ENCODE assay signal across 7 mouse cellular contexts in genomic region chr1:133225963-133226660, GRCm38 (mm10).
DNase-seq lines count a peak whose midpoint lies in the region; ATAC-seq and TF ChIP-seq lines count a peak whose summit lies in the region.

No protein-coding gene starts in this region.

- H3K4me1 ChIP-seq in embryonic fibroblast, embryonic 13.5 days (ENCODE audit: control insufficient read depth, insufficient read depth, low read length), result peaks cover 6% of the 10 kb centered on the region; the same call in 1 of the 2 replicates
- H3K4me1 ChIP-seq in hindbrain, embryonic 16.5 days (ENCODE audit: control insufficient read depth, insufficient read depth, low read depth, low read length), result peaks cover 37% of the 10 kb centered on the region
- peaks cover 49% of the 10 kb centered on the region for H3K4me1 ChIP-seq in neural tube, embryonic 15.5 days

- H3K27me3 ChIP-seq in hindbrain, embryonic 16.5 days (replicated peaks; ENCODE audit: control insufficient read depth, insufficient read depth, low read length), result no peaks in the 10 kb centered on the region
- H3K27me3 ChIP-seq in neural tube, embryonic 15.5 days (replicated peaks), result no peaks in the 10 kb centered on the region

- no peaks in the 10 kb centered on the region for H3K9me3 ChIP-seq in hindbrain, embryonic 16.5 days (ENCODE audit: control insufficient read depth, low read length)
- no peaks in the 10 kb centered on the region for H3K9me3 ChIP-seq in neural tube, embryonic 15.5 days (replicated peaks)

- WGBS in hindbrain, embryonic 16.5 days, result 32% methylated on average over 9 of the region's 9 CpGs
- WGBS in neural tube, embryonic 15.5 days, result 35% methylated on average over 9 of the region's 9 CpGs

- no peak overlapping the region for H3K4me2 ChIP-seq in hindbrain, embryonic 16.5 days (ENCODE audit: low read length)
- H3K4me2 ChIP-seq in neural tube, embryonic 15.5 days, result no peak overlapping the region

- no peak overlapping the region for H3K9ac ChIP-seq in hindbrain, embryonic 16.5 days (ENCODE audit: low read depth, low read length)
- no peak overlapping the region for H3K9ac ChIP-seq in neural tube, embryonic 15.5 days (replicated peaks)

- TF ChIP-seq POLR2A in embryonic fibroblast, embryonic 13.5 days (IDR thresholded peaks at IDR 0.05; ENCODE audit: low read depth, low read length), result no peak

- H3K27ac ChIP-seq in embryonic fibroblast, embryonic 13.5 days (ENCODE audit: insufficient read depth, low read length), result peak overlapping the region; percentile 14; the same call in 1 of the 2 replicates
- peak overlapping the region; percentile 10 for H3K27ac ChIP-seq in hindbrain, embryonic 16.5 days (ENCODE audit: low read depth, low read length)
- peak overlapping the region; percentile 54; the same call in 1 of the 2 replicates for H3K27ac ChIP-seq in neural tube, embryonic 15.5 days (replicated peaks)

- intact Hi-C loops in left cerebral cortex, postnatal 36 days (cut with DNase I), result loop anchor here (5.0 kb wide), 1 partner anchor 44 kb away; no protein-coding TSS in a partner anchor

- 0 out of 2 replicates have a peak, but pooled peaks have one; percentile 28 for ATAC-seq in hindbrain, embryonic 16.5 days
- ATAC-seq in neural tube, embryonic 15.5 days (ENCODE audit: low FRiP score), result no peak

- peak; percentile 29 to 59 for DNase-seq in left cerebral cortex, adult 18-20 months (ENCODE audit: low spot score in 2 of 2)
- no peak for DNase-seq in left cerebral cortex, adult 11 months (ENCODE audit: low spot score)
- DNase-seq in left cerebral cortex, postnatal 36 days (ENCODE audit: low spot score in 2 of 2), result peak; percentile 55 to 59
- no peak for DNase-seq in spleen, adult 18-20 months

- no peaks in the 10 kb centered on the region for H3K36me3 ChIP-seq in hindbrain, embryonic 16.5 days (ENCODE audit: control insufficient read depth, insufficient read depth, low read length)
- no peaks in the 10 kb centered on the region for H3K36me3 ChIP-seq in neural tube, embryonic 15.5 days

- TF ChIP-seq CTCF in embryonic fibroblast, embryonic 13.5 days (IDR thresholded peaks at IDR 0.05; ENCODE audit: borderline replicate concordance, insufficient read depth, low read length), result peak; percentile 47; the same call in 1 of the 2 replicates

- H3K4me3 ChIP-seq in embryonic fibroblast, embryonic 13.5 days (ENCODE audit: insufficient read depth, low read length), result no peak overlapping the region
- no peak overlapping the region for H3K4me3 ChIP-seq in hindbrain, embryonic 16.5 days (ENCODE audit: low read length)
- no peak overlapping the region for H3K4me3 ChIP-seq in neural tube, embryonic 15.5 days (replicated peaks)

Comparison
In these comparisons a context has a peak if more than half of its experiments do, and no peak if none do; other contexts are left out.
1. DNase-seq: peak in left cerebral cortex, adult 18-20 months (2 of 2) and left cerebral cortex, postnatal 36 days (2 of 2); none in left cerebral cortex, adult 11 months (single experiment) and spleen, adult 18-20 months (0 of 2).
2. Peak in every context shown above with its lines, with median percentiles within 50 percentile points of each other: H3K27ac ChIP-seq.